Mouse (Mus musculus): ENCODE measurements around the gene Gm10271.

Gene Gm10271

GRCm38 (mm10) chr10:116986264-116987082 is 14.1 kb upstream of the Gm10271 start, which contains the start of gene Best3:
Gene Best3 (plus strand): TSS chr10:116986314.
- ChIA-PET POLR2A (interaction anchor here in 2 of 4 experiments (0.5 to 1.6 kb wide), 3 partner anchors 162 to 716 kb away, joined by 3 to 9 read pairs (median 4); partner anchors contain the start of gene Frs2 (in 1 of the 2)), CTCF (interaction anchor here in 3 of 4 experiments (0.6 to 1.6 kb wide), 3 partner anchors 9 to 47 kb away, joined by 3 to 6 read pairs (median 4); no protein-coding TSS in a partner anchor)

GRCm38 (mm10) chr10:116984836-116985235 is 12.4 kb upstream of the Gm10271 start:
- ChIA-PET CTCF (no interaction called here), POLR2A (no interaction called here)

GRCm38 (mm10) chr10:116982526-116982925 is 10.1 kb upstream of the Gm10271 start:
- ChIA-PET CTCF (interaction anchor here in 3 of 4 experiments (0.6 to 2.0 kb wide), 4 partner anchors 18 to 228 kb away, joined by 3 to 6 read pairs (median 4); no protein-coding TSS in a partner anchor), POLR2A (interaction anchor here in 3 of 4 experiments (0.7 to 1.0 kb wide), 4 partner anchors 16 to 215 kb away, joined by 3 to 7 read pairs (median 3); no protein-coding TSS in a partner anchor)

GRCm38 (mm10) chr10:116980888-116981287 is 8.5 kb upstream of the Gm10271 start:
- ChIA-PET CTCF (interaction anchor here in 2 of 4 experiments (0.6 to 1.1 kb wide), 2 partner anchors 10 to 17 kb away, joined by 3 read pairs; no protein-coding TSS in a partner anchor), POLR2A (no interaction called here)

- ChIA-PET POLR2A (no interaction called here), CTCF (interaction anchor here in 1 of 4 experiments (0.7 kb wide), 1 partner anchor 54 kb away, joined by 4 read pairs; no protein-coding TSS in a partner anchor)
Measured at GRCm38 (mm10) chr10:116980273-116980672, 7.9 kb upstream of the Gm10271 start.

- ChIA-PET CTCF (no interaction called here), POLR2A (no interaction called here)
Measured at GRCm38 (mm10) chr10:116978841-116979240, 6.4 kb upstream of the Gm10271 start.

GRCm38 (mm10) chr10:116977858-116978257 is 5.4 kb upstream of the Gm10271 start:
- POLR2A ChIA-PET: no interaction called here
- CTCF ChIA-PET: no interaction called here

GRCm38 (mm10) chr10:116977455-116977854 is 5.0 kb upstream of the Gm10271 start:
- CTCF ChIA-PET: no interaction called here

GRCm38 (mm10) chr10:116968741-116969140 is 3.7 kb downstream of the Gm10271 start:
- POLR2A ChIA-PET: no interaction called here
- CTCF ChIA-PET: no interaction called here

More at GRCm38 (mm10) chr10:116977455-116977854, 5.0 kb upstream of the Gm10271 start:
- POLR2A ChIA-PET: no interaction called here

- CTCF ChIA-PET: no interaction called here
Measured at GRCm38 (mm10) chr10:116966065-116966464, 6.3 kb downstream of the Gm10271 start.

GRCm38 (mm10) chr10:116965297-116965696 is 7.1 kb downstream of the Gm10271 start:
- POLR2A ChIA-PET: interaction anchor here in 2 of 4 experiments (1.1 to 1.9 kb wide), 3 partner anchors 19 to 98 kb away, joined by 3 to 8 read pairs (median 5); partner anchors contain the start of gene Cct2 (in 2 of the 2)
- CTCF ChIA-PET: no interaction called here

More at GRCm38 (mm10) chr10:116966065-116966464, 6.3 kb downstream of the Gm10271 start:
- POLR2A ChIA-PET: no interaction called here

GRCm38 (mm10) chr10:116964571-116964970 is 7.8 kb downstream of the Gm10271 start:
- ChIA-PET POLR2A (interaction anchor here in 3 of 4 experiments (0.5 to 1.9 kb wide), 6 partner anchors 19 to 134 kb away, joined by 3 to 8 read pairs (median 3); partner anchors contain the start of gene Cct2 (in 2 of the 3)), CTCF (interaction anchor here in 1 of 4 experiments (0.6 kb wide), 1 partner anchor 16 kb away, joined by 3 read pairs; no protein-coding TSS in a partner anchor)

- ChIA-PET CTCF (interaction anchor here (0.6 to 0.8 kb wide), 6 partner anchors 17 to 472 kb away, joined by 3 to 6 read pairs (median 3); no protein-coding TSS in a partner anchor), POLR2A (interaction anchor here in 3 of 4 experiments (0.5 to 1.9 kb wide), 10 partner anchors 18 to 345 kb away, joined by 3 to 8 read pairs (median 3); no protein-coding TSS in a partner anchor)
Measured at GRCm38 (mm10) chr10:116964084-116964483, 8.3 kb downstream of the Gm10271 start.

- POLR2A ChIA-PET: interaction anchor here in 3 of 4 experiments (0.5 to 1.2 kb wide), 6 partner anchors 8 to 540 kb away, joined by 3 to 11 read pairs (median 4); partner anchors contain the start of gene Yeats4 (in 1 of the 3)
- CTCF ChIA-PET: interaction anchor here (0.6 to 1.3 kb wide), 17 partner anchors 10 to 753 kb away, joined by 3 to 5 read pairs (median 3); partner anchors contain the start of gene Rab3ip (in 1 of the 4)
Measured at GRCm38 (mm10) chr10:116962803-116963202, 9.6 kb downstream of the Gm10271 start.

GRCm38 (mm10) chr10:116962152-116962551 is 10.3 kb downstream of the Gm10271 start:
- ChIA-PET CTCF (interaction anchor here (0.6 to 1.3 kb wide), 14 partner anchors 9 to 562 kb away, joined by 3 to 5 read pairs (median 4); no protein-coding TSS in a partner anchor), POLR2A (interaction anchor here in 1 of 4 experiments (0.8 to 1.0 kb wide), 2 partner anchors 8 to 262 kb away, joined by 3 to 4 read pairs; partner anchors contain the start of gene Yeats4)

- ChIA-PET POLR2A (interaction anchor here in 1 of 4 experiments (0.8 to 0.9 kb wide), 2 partner anchors 25 to 76 kb away, joined by 3 read pairs; no protein-coding TSS in a partner anchor), CTCF (no interaction called here)
Measured at GRCm38 (mm10) chr10:116957867-116958551, 14.4 kb downstream of the Gm10271 start.

- POLR2A ChIA-PET: interaction anchor here in 1 of 4 experiments (0.8 to 1.6 kb wide), 2 partner anchors 10 to 107 kb away, joined by 3 to 4 read pairs; partner anchors contain the start of gene Cct2
- CTCF ChIA-PET: no interaction called here
Measured at GRCm38 (mm10) chr10:116956483-116957158, 15.8 kb downstream of the Gm10271 start.

GRCm38 (mm10) chr10:116955191-116955590 is 17.2 kb downstream of the Gm10271 start:
- CTCF ChIA-PET: no interaction called here

More at GRCm38 (mm10) chr10:116955191-116955590, 17.2 kb downstream of the Gm10271 start:
- POLR2A ChIA-PET: interaction anchor here in 2 of 4 experiments (1.2 to 1.6 kb wide), 2 partner anchors 7 to 109 kb away, joined by 3 to 4 read pairs; partner anchors contain the start of gene Cct2 (in 1 of the 2)

All from embryonic stem cell, embryonic (primary cell).